Mouse (Mus musculus): ENCODE data around the gene Il5. TPM values are rescaled to one million over a fixed set of nuclear protein-coding genes. Genes with fewer than 3 reads are reported as not detected.
A peak's percentile ranks its signal among the peaks of the same experiment; 100 is the strongest.

Gene Il5
- polyA plus RNA-seq, 1 experiment = 0.15 TPM

- Histone ChIP-seq H3K27ac (ENCODE audit: insufficient read depth, low read length) (no peak within 1 kb of the TSS), H3K4me1 (ENCODE audit: control insufficient read depth, insufficient read depth, low read length) (peaks cover 1% of the 10 kb centered on the region; the same call in 1 of the 2 replicates), H3K4me3 (ENCODE audit: insufficient read depth, low read length) (peak within 1 kb of the TSS; percentile 45)
- TF ChIP-seq CTCF (IDR thresholded peaks at IDR 0.05; ENCODE audit: extremely low read depth, insufficient read depth, low read length) (no peak), POLR2A (IDR thresholded peaks at IDR 0.05; ENCODE audit: extremely low read depth, insufficient read depth, low read length) (peak; percentile 85)
Observed at GRCm38 (mm10) chr11:53706934-53707717, 13.5 kb upstream of the Il5 start, which contains the start of gene Rad50. Gene Rad50, minus strand, starts transcription at chr11:53707319.

- Histone ChIP-seq H3K4me1 (ENCODE audit: control insufficient read depth, insufficient read depth, low read length) (peaks cover 1% of the 10 kb centered on the region; the same call in 1 of the 2 replicates), H3K27ac (ENCODE audit: insufficient read depth, low read length) (no peak overlapping the region), H3K4me3 (ENCODE audit: insufficient read depth, low read length) (peak overlapping the region; percentile 45)
- TF ChIP-seq CTCF (IDR thresholded peaks at IDR 0.05; ENCODE audit: extremely low read depth, insufficient read depth, low read length) (no peak), POLR2A (IDR thresholded peaks at IDR 0.05; ENCODE audit: extremely low read depth, insufficient read depth, low read length) (no peak)
Observed at GRCm38 (mm10) chr11:53707718-53708009, 12.9 kb upstream of the Il5 start.

GRCm38 (mm10) chr11:53719701-53720100, 893 bp upstream of the Il5 start:
- no peaks in the 10 kb centered on the region for H3K4me1 ChIP-seq (ENCODE audit: control insufficient read depth, insufficient read depth, low read length)
- TF ChIP-seq CTCF (IDR thresholded peaks at IDR 0.05; ENCODE audit: extremely low read depth, insufficient read depth, low read length) (no peak), POLR2A (IDR thresholded peaks at IDR 0.05; ENCODE audit: extremely low read depth, insufficient read depth, low read length) (no peak)
- no peak overlapping the region for H3K4me3 ChIP-seq (ENCODE audit: insufficient read depth, low read length)
- H3K27ac ChIP-seq (ENCODE audit: insufficient read depth, low read length) = no peak overlapping the region

GRCm38 (mm10) chr11:53731457-53731856, 10.9 kb downstream of the Il5 start:
- H3K4me1 ChIP-seq (ENCODE audit: control insufficient read depth, insufficient read depth, low read length) = no peaks in the 10 kb centered on the region
- no peak overlapping the region for H3K27ac ChIP-seq (ENCODE audit: insufficient read depth, low read length)
- TF ChIP-seq CTCF (IDR thresholded peaks at IDR 0.05; ENCODE audit: extremely low read depth, insufficient read depth, low read length) = no peak
- no peak overlapping the region for H3K4me3 ChIP-seq (ENCODE audit: insufficient read depth, low read length)

GRCm38 (mm10) chr11:53732244-53732643, 11.7 kb downstream of the Il5 start:
- H3K4me3 ChIP-seq (ENCODE audit: insufficient read depth, low read length) = no peak overlapping the region
- H3K27ac ChIP-seq (ENCODE audit: insufficient read depth, low read length) = no peak overlapping the region
- no peaks in the 10 kb centered on the region for H3K4me1 ChIP-seq (ENCODE audit: control insufficient read depth, insufficient read depth, low read length)
- TF ChIP-seq CTCF (IDR thresholded peaks at IDR 0.05; ENCODE audit: extremely low read depth, insufficient read depth, low read length) (no peak), POLR2A (IDR thresholded peaks at IDR 0.05; ENCODE audit: extremely low read depth, insufficient read depth, low read length) (no peak)

GRCm38 (mm10) chr11:53733824-53734223, 13.2 kb downstream of the Il5 start:
- no peak overlapping the region for H3K27ac ChIP-seq (ENCODE audit: insufficient read depth, low read length)
- no peak overlapping the region for H3K4me3 ChIP-seq (ENCODE audit: insufficient read depth, low read length)
- TF ChIP-seq POLR2A (IDR thresholded peaks at IDR 0.05; ENCODE audit: extremely low read depth, insufficient read depth, low read length) = no peak
- no peak for TF ChIP-seq CTCF (IDR thresholded peaks at IDR 0.05; ENCODE audit: extremely low read depth, insufficient read depth, low read length)
- H3K4me1 ChIP-seq (ENCODE audit: control insufficient read depth, insufficient read depth, low read length) = no peaks in the 10 kb centered on the region

- Histone ChIP-seq H3K4me1 (ENCODE audit: control insufficient read depth, insufficient read depth, low read length) (no peaks in the 10 kb centered on the region), H3K4me3 (ENCODE audit: insufficient read depth, low read length) (no peak overlapping the region)
- no peak for TF ChIP-seq POLR2A (IDR thresholded peaks at IDR 0.05; ENCODE audit: extremely low read depth, insufficient read depth, low read length)
- TF ChIP-seq CTCF (IDR thresholded peaks at IDR 0.05; ENCODE audit: extremely low read depth, insufficient read depth, low read length) = no peak
Observed at GRCm38 (mm10) chr11:53734431-53734830, 13.8 kb downstream of the Il5 start.

GRCm38 (mm10) chr11:53734970-53735681, 14.5 kb downstream of the Il5 start:
- TF ChIP-seq POLR2A (IDR thresholded peaks at IDR 0.05; ENCODE audit: extremely low read depth, insufficient read depth, low read length) = no peak
- TF ChIP-seq CTCF (IDR thresholded peaks at IDR 0.05; ENCODE audit: extremely low read depth, insufficient read depth, low read length) = no peak
- no peaks in the 10 kb centered on the region for H3K4me1 ChIP-seq (ENCODE audit: control insufficient read depth, insufficient read depth, low read length)
- H3K4me3 ChIP-seq (ENCODE audit: insufficient read depth, low read length) = no peak overlapping the region
- H3K27ac ChIP-seq (ENCODE audit: insufficient read depth, low read length) = no peak overlapping the region

More at GRCm38 (mm10) chr11:53734431-53734830, 13.8 kb downstream of the Il5 start:
- no peak overlapping the region for H3K27ac ChIP-seq (ENCODE audit: insufficient read depth, low read length)

GRCm38 (mm10) chr11:53735682-53736245, 15.2 kb downstream of the Il5 start:
- H3K4me3 ChIP-seq (ENCODE audit: insufficient read depth, low read length) = no peak overlapping the region
- no peak for TF ChIP-seq POLR2A (IDR thresholded peaks at IDR 0.05; ENCODE audit: extremely low read depth, insufficient read depth, low read length)
- peak; percentile 88 for TF ChIP-seq CTCF (IDR thresholded peaks at IDR 0.05; ENCODE audit: extremely low read depth, insufficient read depth, low read length)
- H3K4me1 ChIP-seq (ENCODE audit: control insufficient read depth, insufficient read depth, low read length) = no peaks in the 10 kb centered on the region
- H3K27ac ChIP-seq (ENCODE audit: insufficient read depth, low read length) = no peak overlapping the region

Measured in cortical plate, adult 2 months (tissue).